Mouse (Mus musculus) embryo, embryonic 11.5 days (tissue): ENCODE results near the gene Rpap3.

ENCODE experiments used
- DNase-seq: peaks from one replicate; pipeline ENCODE4 v3.0.0-alpha.2; 2012; ENCODE audit warnings: low read depth, low spot score

Rpap3 gene

GRCm38 (mm10) chr15:97705211-97706050 is at the start of gene Rpap3:
Rpap3 (minus strand) TSS chr15:97705825.
- peak; percentile 69 for DNase-seq

- DNase-seq: no peak
Observed at GRCm38 (mm10) chr15:97755361-97755760, 49.7 kb upstream of the Rpap3 start.

- DNase-seq: no peak
Observed at GRCm38 (mm10) chr15:97754476-97754875, 48.9 kb upstream of the Rpap3 start.

- no peak for DNase-seq
Observed at GRCm38 (mm10) chr15:97752491-97752890, 46.9 kb upstream of the Rpap3 start.

- no peak for DNase-seq
Observed at GRCm38 (mm10) chr15:97751676-97752075, 46.1 kb upstream of the Rpap3 start.

GRCm38 (mm10) chr15:97750697-97751096 is 45.1 kb upstream of the Rpap3 start:
- no peak for DNase-seq

GRCm38 (mm10) chr15:97749841-97750240 is 44.2 kb upstream of the Rpap3 start:
- DNase-seq: no peak

GRCm38 (mm10) chr15:97749397-97749796 is 43.8 kb upstream of the Rpap3 start:
- DNase-seq: no peak

GRCm38 (mm10) chr15:97748964-97749363 is 43.3 kb upstream of the Rpap3 start:
- DNase-seq: no peak

GRCm38 (mm10) chr15:97748309-97748708 is 42.7 kb upstream of the Rpap3 start:
- no peak for DNase-seq

- no peak for DNase-seq
Observed at GRCm38 (mm10) chr15:97747486-97747885, 41.9 kb upstream of the Rpap3 start.

- no peak for DNase-seq
Observed at GRCm38 (mm10) chr15:97746748-97747147, 41.1 kb upstream of the Rpap3 start.

- DNase-seq: no peak
Observed at GRCm38 (mm10) chr15:97746278-97746677, 40.7 kb upstream of the Rpap3 start.

- DNase-seq: no peak
Observed at GRCm38 (mm10) chr15:97745331-97745730, 39.7 kb upstream of the Rpap3 start.

- DNase-seq: no peak
Observed at GRCm38 (mm10) chr15:97744930-97745329, 39.3 kb upstream of the Rpap3 start.

GRCm38 (mm10) chr15:97743961-97744525 is 38.4 kb upstream of the Rpap3 start:
- DNase-seq: no peak

GRCm38 (mm10) chr15:97743210-97743609 is 37.6 kb upstream of the Rpap3 start:
- DNase-seq: no peak

- DNase-seq: no peak
Observed at GRCm38 (mm10) chr15:97742600-97742999, 37.0 kb upstream of the Rpap3 start.

GRCm38 (mm10) chr15:97742074-97742473 is 36.4 kb upstream of the Rpap3 start:
- no peak for DNase-seq

- no peak for DNase-seq
Observed at GRCm38 (mm10) chr15:97741662-97742061, 36.0 kb upstream of the Rpap3 start.

GRCm38 (mm10) chr15:97740283-97740732 is 34.7 kb upstream of the Rpap3 start:
- DNase-seq: no peak

- no peak for DNase-seq
Observed at GRCm38 (mm10) chr15:97738923-97739322, 33.3 kb upstream of the Rpap3 start.

GRCm38 (mm10) chr15:97731988-97732387 is 26.4 kb upstream of the Rpap3 start:
- DNase-seq: no peak
